8 mouse cellular contexts compared by ENCODE assay signal in genomic region chr10:45335434-45336422, GRCm38 (mm10). TPM values are rescaled to one million over a fixed set of nuclear protein-coding genes. Genes with fewer than 3 reads are reported as not detected.
DNase-seq lines count a peak whose midpoint lies in the region; ATAC-seq and TF ChIP-seq lines count a peak whose summit lies in the region.

Gene Bves, plus strand, starts transcription at chr10:45335772.

- H3K4me3 ChIP-seq in liver, postnatal 0 days (ENCODE audit: low read depth, low read length) = peak within 1 kb of the TSS; percentile 51

- H3K27me3 ChIP-seq in liver, postnatal 0 days (ENCODE audit: insufficient read depth, low read length) = peaks cover 23% of the 10 kb centered on the region

- no peak for TF ChIP-seq CTCF in liver, postnatal 0 days (IDR thresholded peaks at IDR 0.05; ENCODE audit: low read depth)

- TF ChIP-seq EP300 in liver, postnatal 0 days (IDR thresholded peaks at IDR 0.05; ENCODE audit: low read depth) = no peak

- ATAC-seq in liver, postnatal 0 days = no peak

- H3K36me3 ChIP-seq in liver, postnatal 0 days (replicated peaks; ENCODE audit: insufficient read depth, low read length) = no peaks in the 10 kb centered on the region

- H3K4me2 ChIP-seq in liver, postnatal 0 days (ENCODE audit: low read depth, low read length) = peak within 1 kb of the TSS; percentile 91

- 3% methylated on average over 96 of the region's 116 CpGs for WGBS in liver, postnatal 0 days (ENCODE audit: insufficient replicate concordance)

- H3K9me3 ChIP-seq in liver, postnatal 0 days (ENCODE audit: low read length) = no peaks in the 10 kb centered on the region

- H3K4me1 ChIP-seq in liver, postnatal 0 days (ENCODE audit: insufficient read depth) = no peaks in the 10 kb centered on the region

- peak within 1 kb of the TSS; percentile 30; the same call in 1 of the 2 replicates for H3K9ac ChIP-seq in liver, postnatal 0 days (replicated peaks)

- no peak within 1 kb of the TSS for H3K27ac ChIP-seq in liver, postnatal 0 days (ENCODE audit: low read depth)

- DNase-seq in layer of hippocampus, adult 11-12 months (ENCODE audit: low spot score) = peak; percentile 21
- no peak for DNase-seq in layer of hippocampus, adult 9-10 months (ENCODE audit: low spot score)
- peak; percentile 32 for DNase-seq in embryo, embryonic 11.5 days (ENCODE audit: low read depth, low spot score)
- DNase-seq in heart, adult 18-20 months = peak; percentile 44 to 45
- DNase-seq in kidney, postnatal 10 days = peak; percentile 46
- DNase-seq in liver, postnatal 0 days = peak; percentile 18
- DNase-seq in right cerebral cortex, postnatal 14 days = peak; percentile 36
- DNase-seq in B cell, adult 2 months = no peak

RNA-seq across cellular contexts. Expression of gene Bves, which starts in this region (rescaled TPM):
- total RNA-seq in heart, adult 18-20 months (2021) = 10 to 100 TPM; 29.4 to 33.8 TPM
- polyA plus RNA-seq in liver, postnatal 0 days (2015; fragmentation: Nextera tagmentation; extraction: Ambion mirVana) = 0.05 and 0.11 TPM in 2 replicates

Comparison
In these comparisons a context has a peak if more than half of its experiments do, and no peak if none do; other contexts are left out.
1. DNase-seq: peak in layer of hippocampus, adult 11-12 months (single experiment), embryo, embryonic 11.5 days (single experiment), heart, adult 18-20 months (2 of 2), kidney, postnatal 10 days (single experiment) and right cerebral cortex, postnatal 14 days (single experiment); none in layer of hippocampus, adult 9-10 months (single experiment) and B cell, adult 2 months (0 of 2).
2. Peak in DNase-seq, H3K4me3 ChIP-seq, H3K9ac ChIP-seq and H3K4me2 ChIP-seq in liver, postnatal 0 days; RNA of the gene not detected or under 1 TPM.